Mouse (Mus musculus): Measurements from ENCODE around the gene Endou.

GRCm38 (mm10) chr15:97749397-97749796, 18.3 kb upstream of the Endou start:
- TF ChIP-seq GATA1 (IDR thresholded peaks at IDR 0.05; ENCODE audit: low read length) (no peak), TAL1 (IDR thresholded peaks at IDR 0.05; ENCODE audit: low read length) (no peak)
